Mouse (Mus musculus): ENCODE results near the gene Eml4.

DNA sequence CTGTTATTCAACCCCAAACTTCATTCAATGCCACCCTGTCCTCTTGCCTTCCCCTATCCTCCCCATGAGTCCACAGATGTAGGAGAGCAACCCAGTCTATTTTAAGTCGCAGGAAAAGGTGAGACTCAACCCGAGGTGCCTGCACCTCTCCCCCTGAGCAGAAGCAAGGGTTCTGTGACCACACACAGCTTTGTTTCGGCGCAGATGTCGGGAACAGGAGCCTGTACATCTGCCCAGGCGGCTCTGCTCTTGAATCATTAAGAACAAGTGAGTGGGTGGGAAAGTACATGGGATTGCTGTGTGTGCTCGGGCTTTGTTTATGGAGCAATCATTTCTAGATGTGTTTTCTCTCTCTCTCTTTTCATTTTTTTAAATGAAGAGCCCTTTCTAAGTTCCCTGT is 174.0 kb downstream of the Eml4 start:
- TF ChIP-seq CTCF (IDR thresholded peaks at IDR 0.05; ENCODE audit: extremely low read depth, insufficient read depth, low read length): no peak
- no peak for TF ChIP-seq POLR2A (IDR thresholded peaks at IDR 0.05; ENCODE audit: extremely low read depth, insufficient read depth, low read length)

Measured in cortical plate, adult 2 months (tissue).